Mouse (Mus musculus) erythroblast, embryonic 14.5 days (primary cell): ENCODE measurements around the gene Pdia4.

Source experiments
- GATA1 ChIP-seq: IDR thresholded peaks from 2 replicates; pipeline ENCODE4 v1.6.1; 2012; ENCODE audit warnings: low read length, inconsistent platforms, mixed read lengths
- TAL1 ChIP-seq: IDR thresholded peaks from 3 replicates; pipeline ENCODE4 v1.6.1; 2012; ENCODE audit warnings: low read length, inconsistent platforms, mixed read lengths

DNA sequence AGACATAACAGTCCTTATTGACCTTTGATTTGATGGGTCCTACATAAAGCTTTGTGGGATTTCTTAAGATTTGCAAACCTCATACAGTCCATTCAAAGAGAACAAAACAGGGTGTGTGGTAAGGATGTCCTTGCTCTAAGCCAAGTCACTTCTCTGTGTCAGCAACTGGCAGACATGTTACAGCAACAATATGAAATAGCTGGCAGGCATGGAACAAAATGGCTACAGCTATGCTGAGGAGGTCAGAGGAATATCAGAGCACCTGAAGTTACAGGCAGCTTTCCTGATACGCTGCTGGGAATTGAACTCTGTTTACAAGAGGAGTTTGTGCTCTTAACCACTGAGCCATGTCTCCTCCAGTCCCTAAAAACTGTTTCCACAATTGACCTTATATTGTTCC is 19.0 kb upstream of the Pdia4 start:
- TF ChIP-seq TAL1 (no peak), GATA1 (no peak)
